Mouse (Mus musculus): ENCODE results near the gene Rasgef1b.

DNA sequence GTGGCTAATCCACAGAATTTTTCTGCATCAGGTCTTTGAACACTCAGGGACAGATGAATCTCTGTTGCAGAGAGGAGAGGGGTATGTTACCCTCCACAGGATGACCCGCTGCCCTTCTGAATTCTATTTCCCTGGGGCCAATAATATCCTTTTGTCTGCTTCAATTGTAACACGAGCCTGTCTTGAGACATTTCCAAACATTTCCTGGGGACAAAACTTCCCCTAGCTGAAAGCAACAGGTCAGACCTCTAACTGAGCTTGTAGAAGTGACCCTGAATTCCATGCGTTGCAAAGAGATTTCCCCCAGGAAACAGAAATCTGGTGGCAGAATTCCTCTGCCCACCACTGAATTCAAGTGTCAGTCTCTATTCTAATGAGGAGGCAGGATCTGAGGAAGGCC, 169.1 kb downstream of the Rasgef1b start:
- no peak for TF ChIP-seq CTCF (IDR thresholded peaks at IDR 0.05; ENCODE audit: control insufficient read depth, insufficient read depth, low read length)
- TF ChIP-seq POLR2A (IDR thresholded peaks at IDR 0.05; ENCODE audit: borderline replicate concordance, control insufficient read depth, low read depth, low read length), result no peak
